Mouse (Mus musculus) midbrain, embryonic 13.5 days (tissue): ENCODE results near the gene Tppp3. TPM values are rescaled to one million over a fixed set of nuclear protein-coding genes. Genes with fewer than 3 reads are reported as not detected.

ENCODE experiments used
- ATAC-seq: fragments of 200-750 bp; cut with Nextera tagmentation; 2 replicates; pipeline ENCODE4 v1.8.0; 2017; ENCODE audit warnings: mild to moderate bottlenecking, moderate TSS enrichment, moderate library complexity
- H3K27ac ChIP-seq: fragments of 300-500 bp; sonication (generic); 2 replicates; pipeline ENCODE4 v1.5.1; 2015; ENCODE audit warnings: inconsistent platforms, mild to moderate bottlenecking, moderate library complexity
- H3K27me3 ChIP-seq: fragments of 300-500 bp; sonication (generic); 2 replicates; pipeline ENCODE4 v1.6.1; 2015; ENCODE audit warnings: mild to moderate bottlenecking, inconsistent platforms
- H3K36me3 ChIP-seq: fragments of 300-500 bp; sonication (generic); 2 replicates; pipeline ENCODE4 v1.6.1; 2015; ENCODE audit warnings: mild to moderate bottlenecking, inconsistent platforms
- H3K4me1 ChIP-seq: fragments of 300-500 bp; sonication (generic); replicated peaks from 2 replicates; pipeline ENCODE4 v1.6.1; 2015; ENCODE audit warnings: inconsistent platforms
- H3K4me2 ChIP-seq: fragments of 300-500 bp; sonication (generic); replicated peaks from 2 replicates; pipeline ENCODE4 v1.6.1; 2015; ENCODE audit warnings: moderate library complexity, mild to moderate bottlenecking, inconsistent platforms
- H3K4me3 ChIP-seq: fragments of 300-500 bp; sonication (generic); replicated peaks from 2 replicates; pipeline ENCODE4 v1.5.1; 2015; ENCODE audit warnings: mild to moderate bottlenecking, inconsistent platforms
- H3K9ac ChIP-seq: fragments of 300-500 bp; sonication (generic); replicated peaks from 2 replicates; pipeline ENCODE4 v1.6.1; 2015; ENCODE audit warnings: mild to moderate bottlenecking, inconsistent platforms
- H3K9me3 ChIP-seq: fragments of 300-500 bp; sonication (generic); 2 replicates; pipeline ENCODE4 v1.6.1; 2016; ENCODE audit warnings: mild to moderate bottlenecking, inconsistent platforms
- WGBS: fragments of 180-500 bp; shearing (Covaris S2); methylation state at CpG from one replicate; pipeline ENCODE4 v1.1.7; 2015; 5-methylcytosine and 5-hydroxymethylcytosine counted together
- polyA plus RNA-seq: library from polyadenylated mRNA; unstranded; fragments of >200 nt; fragmentation: Nextera tagmentation; extraction: Ambion mirVana; gene quantifications from 2 replicates; pipeline ENCODE4 v1.2.1, GENCODE M21; 2015

Gene Tppp3
- polyA plus RNA-seq, 1 experiment from 2014 or later, result 111 TPM

DNA sequence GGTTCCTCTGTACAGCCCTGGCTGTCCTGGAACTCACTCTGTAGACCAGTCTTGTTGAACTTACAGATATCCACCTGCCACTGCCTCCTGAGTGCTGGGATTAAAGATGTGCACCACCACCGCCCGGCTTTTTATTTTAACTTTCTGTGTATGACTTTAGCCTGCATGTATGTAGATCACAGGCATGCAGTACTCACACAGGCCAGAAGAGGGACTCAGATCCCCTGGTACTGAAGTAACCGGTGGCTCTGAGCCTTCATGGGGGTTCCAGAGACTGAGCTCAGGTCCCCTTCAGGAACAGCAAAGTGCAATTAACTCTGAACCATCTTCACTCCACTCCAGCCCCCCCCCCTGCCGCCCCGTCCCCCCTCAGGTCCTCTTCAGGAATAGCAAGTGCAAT, 32.5 kb downstream of the Tppp3 start:
- no peak overlapping the region for H3K9ac ChIP-seq
- H3K27ac ChIP-seq, result no peak overlapping the region
- no peak overlapping the region for H3K4me2 ChIP-seq
- WGBS, result 37% methylated on average over 5 of the region's 5 CpGs
- H3K27me3 ChIP-seq, result no peaks in the 10 kb centered on the region
- ATAC-seq, result no peak
- H3K4me1 ChIP-seq, result peaks cover 16% of the 10 kb centered on the region
- no peaks in the 10 kb centered on the region for H3K36me3 ChIP-seq
- H3K4me3 ChIP-seq, result no peak overlapping the region
- H3K9me3 ChIP-seq, result no peaks in the 10 kb centered on the region

DNA sequence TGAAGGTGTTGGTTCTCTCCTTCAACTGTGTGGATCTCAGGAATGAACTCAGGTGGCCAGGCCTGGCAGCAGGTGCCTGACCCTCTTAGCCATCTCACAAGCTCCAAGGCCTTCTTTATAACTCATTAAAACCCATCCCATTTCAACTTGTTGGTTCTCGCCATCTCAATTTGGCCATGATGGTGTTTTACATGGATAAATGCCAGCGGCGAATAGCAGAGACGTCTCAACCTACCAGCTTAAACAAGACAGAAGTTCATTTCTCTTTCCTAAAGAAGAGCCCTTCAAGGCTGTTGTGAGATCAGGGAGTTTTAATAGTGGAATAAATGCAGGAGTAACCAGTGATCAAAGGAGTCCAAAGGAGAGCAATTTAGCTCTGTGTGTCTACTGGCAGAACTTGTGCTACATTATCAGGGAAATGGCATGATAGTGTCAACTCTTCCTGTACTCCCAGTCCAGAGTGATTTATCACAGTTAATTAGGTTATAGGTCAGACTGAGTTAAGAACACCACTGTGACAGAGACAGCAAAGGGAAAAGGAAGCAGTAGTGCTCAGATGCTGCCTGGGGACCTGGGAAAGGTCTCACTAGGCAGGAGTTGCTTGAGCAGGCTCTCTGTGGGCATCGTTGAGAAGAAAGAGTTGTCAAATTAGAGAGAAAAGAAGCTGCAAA, 34.1 kb downstream of the Tppp3 start:
- Histone ChIP-seq H3K9me3 (no peaks in the 10 kb centered on the region), H3K4me2 (no peak overlapping the region), H3K4me1 (peaks cover 31% of the 10 kb centered on the region), H3K36me3 (no peaks in the 10 kb centered on the region), H3K4me3 (no peak overlapping the region), H3K27ac (no peak overlapping the region), H3K27me3 (no peaks in the 10 kb centered on the region), H3K9ac (no peak overlapping the region)
- ATAC-seq, result no peak
- WGBS, result 86% methylated on average over 5 of the region's 5 CpGs

- H3K27ac ChIP-seq, result no peak overlapping the region
- 73% methylated on average over 5 of the region's 5 CpGs for WGBS
- H3K27me3 ChIP-seq, result no peaks in the 10 kb centered on the region
- no peak overlapping the region for H3K4me2 ChIP-seq
- H3K4me3 ChIP-seq, result no peak overlapping the region
- peaks cover 33% of the 10 kb centered on the region for H3K4me1 ChIP-seq
- H3K36me3 ChIP-seq, result no peaks in the 10 kb centered on the region
- ATAC-seq, result no peak
- no peaks in the 10 kb centered on the region for H3K9me3 ChIP-seq
- H3K9ac ChIP-seq, result no peak overlapping the region
These were observed 35.1 kb downstream of the Tppp3 start for GRCm38 (mm10) chr8:105436218-105436617.

GRCm38 (mm10) chr8:105434136-105434535, 37.2 kb downstream of the Tppp3 start:
- 74% methylated on average over 5 of the region's 5 CpGs for WGBS
- Histone ChIP-seq H3K4me3 (no peak overlapping the region), H3K4me2 (no peak overlapping the region), H3K27ac (no peak overlapping the region), H3K9ac (no peak overlapping the region), H3K36me3 (no peaks in the 10 kb centered on the region), H3K27me3 (no peaks in the 10 kb centered on the region), H3K9me3 (no peaks in the 10 kb centered on the region), H3K4me1 (peaks cover 26% of the 10 kb centered on the region)
- ATAC-seq, result no peak

- Histone ChIP-seq H3K27me3 (no peaks in the 10 kb centered on the region), H3K27ac (peak overlapping the region; percentile 61; the same call in 1 of the 2 replicates), H3K9me3 (no peaks in the 10 kb centered on the region), H3K4me1 (peaks cover 26% of the 10 kb centered on the region), H3K9ac (no peak overlapping the region), H3K4me3 (no peak overlapping the region), H3K36me3 (no peaks in the 10 kb centered on the region), H3K4me2 (no peak overlapping the region)
- ATAC-seq, result no peak
- WGBS, result 20% methylated on average over 5 of the region's 5 CpGs
These were observed 37.8 kb downstream of the Tppp3 start for GRCm38 (mm10) chr8:105433511-105433910.

- Histone ChIP-seq H3K36me3 (no peaks in the 10 kb centered on the region), H3K27ac (peak overlapping the region; percentile 61), H3K9ac (no peak overlapping the region), H3K9me3 (no peaks in the 10 kb centered on the region), H3K4me1 (peaks cover 26% of the 10 kb centered on the region), H3K27me3 (no peaks in the 10 kb centered on the region), H3K4me2 (no peak overlapping the region), H3K4me3 (no peak overlapping the region)
- ATAC-seq, result 0 out of 2 replicates have a peak, but pooled peaks have one; percentile 55
- 27% methylated on average over 6 of the region's 6 CpGs for WGBS
These were observed 38.3 kb downstream of the Tppp3 start for GRCm38 (mm10) chr8:105433021-105433420.

- ATAC-seq, result 0 out of 2 replicates have a peak, but pooled peaks have one; percentile 17
- no peak overlapping the region for H3K4me3 ChIP-seq
- no peaks in the 10 kb centered on the region for H3K27me3 ChIP-seq
- peaks cover 24% of the 10 kb centered on the region for H3K4me1 ChIP-seq
- H3K4me2 ChIP-seq, result no peak overlapping the region
- H3K9ac ChIP-seq, result no peak overlapping the region
- no peaks in the 10 kb centered on the region for H3K9me3 ChIP-seq
- 37% methylated on average over 7 of the region's 7 CpGs for WGBS
- H3K36me3 ChIP-seq, result no peaks in the 10 kb centered on the region
- no peak overlapping the region for H3K27ac ChIP-seq
These were observed 39.4 kb downstream of the Tppp3 start for GRCm38 (mm10) chr8:105431743-105432515.

DNA sequence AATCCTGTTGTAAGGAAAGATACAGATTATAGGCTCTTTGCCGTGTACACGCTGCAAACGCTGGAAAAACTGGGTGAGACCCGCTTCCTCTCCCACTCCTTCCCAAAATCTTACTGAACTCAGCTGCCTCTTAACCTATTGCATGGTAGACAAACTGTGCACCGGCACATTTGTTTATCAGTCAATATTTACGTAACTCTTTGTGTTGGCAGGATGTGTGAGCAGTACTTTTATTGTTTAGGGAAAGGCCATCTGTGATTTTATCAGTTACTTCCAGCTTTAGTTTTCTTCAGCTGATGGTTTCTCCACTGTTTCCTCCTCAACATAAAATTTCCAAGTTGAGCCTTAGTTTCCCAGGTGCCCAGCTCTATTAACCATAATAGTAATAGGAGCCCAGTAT, 44.4 kb downstream of the Tppp3 start:
- Histone ChIP-seq H3K27ac (no peak overlapping the region), H3K4me2 (no peak overlapping the region), H3K27me3 (no peaks in the 10 kb centered on the region), H3K9me3 (no peaks in the 10 kb centered on the region), H3K9ac (no peak overlapping the region), H3K4me3 (no peak overlapping the region), H3K4me1 (peaks cover 2% of the 10 kb centered on the region), H3K36me3 (no peaks in the 10 kb centered on the region)
- ATAC-seq, result no peak
- 84% methylated on average over 6 of the region's 6 CpGs for WGBS

- no peaks in the 10 kb centered on the region for H3K9me3 ChIP-seq
- H3K9ac ChIP-seq, result no peak overlapping the region
- 72% methylated on average over 1 of the region's 1 CpGs for WGBS
- no peak overlapping the region for H3K4me2 ChIP-seq
- H3K36me3 ChIP-seq, result no peaks in the 10 kb centered on the region
- no peak overlapping the region for H3K4me3 ChIP-seq
- ATAC-seq, result no peak
- no peak overlapping the region for H3K27ac ChIP-seq
- H3K4me1 ChIP-seq, result no peaks in the 10 kb centered on the region
- H3K27me3 ChIP-seq, result no peaks in the 10 kb centered on the region
These were observed 49.3 kb downstream of the Tppp3 start for GRCm38 (mm10) chr8:105422006-105422405.

DNA sequence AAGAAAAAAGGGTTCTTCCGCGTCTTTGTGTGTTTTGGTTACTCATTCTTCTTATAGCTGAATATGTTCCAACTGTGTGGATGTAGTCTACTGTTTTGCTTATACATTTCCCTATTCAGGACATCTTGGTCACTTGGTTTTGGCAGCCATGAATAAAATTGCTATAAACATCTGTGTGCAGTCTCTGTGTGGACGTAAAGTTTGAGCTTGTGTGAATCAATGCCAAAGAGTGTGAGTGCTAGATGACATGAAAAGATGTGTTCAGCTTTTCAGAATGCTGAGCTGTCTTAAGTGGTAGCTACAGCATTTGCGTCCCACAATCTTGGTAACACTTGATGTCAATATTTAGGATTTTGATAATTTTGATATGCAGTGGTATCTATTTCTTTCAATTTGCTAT, 51.5 kb downstream of the Tppp3 start:
- ATAC-seq, result no peak
- Histone ChIP-seq H3K4me3 (no peak overlapping the region), H3K4me2 (no peak overlapping the region), H3K4me1 (no peaks in the 10 kb centered on the region), H3K9me3 (no peaks in the 10 kb centered on the region), H3K36me3 (no peaks in the 10 kb centered on the region), H3K27me3 (no peaks in the 10 kb centered on the region; the same call in 1 of the 2 replicates), H3K27ac (no peak overlapping the region), H3K9ac (no peak overlapping the region)
- 93% methylated on average over 4 of the region's 4 CpGs for WGBS

DNA sequence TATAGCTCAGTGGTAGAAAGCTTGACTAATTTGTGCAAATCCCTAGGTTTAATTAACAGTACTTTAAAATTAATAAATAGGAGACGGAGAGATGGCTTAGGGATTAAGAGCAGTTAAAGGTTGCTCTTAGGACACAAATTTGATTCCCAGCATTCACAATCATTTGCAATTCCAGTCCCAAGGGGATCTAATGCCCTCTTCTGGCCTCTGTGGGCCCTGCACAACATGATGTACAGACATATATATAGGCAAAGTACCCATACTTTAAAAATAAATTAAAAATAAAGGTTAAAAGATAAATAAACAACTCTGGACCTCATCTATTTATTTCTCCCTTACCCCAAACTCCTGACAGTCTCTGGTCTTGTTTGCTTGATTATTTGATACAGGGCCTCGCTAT, 52.3 kb downstream of the Tppp3 start:
- Histone ChIP-seq H3K36me3 (no peaks in the 10 kb centered on the region), H3K4me3 (no peak overlapping the region), H3K4me2 (no peak overlapping the region), H3K4me1 (no peaks in the 10 kb centered on the region), H3K27ac (no peak overlapping the region), H3K9me3 (no peaks in the 10 kb centered on the region), H3K27me3 (peaks cover 6% of the 10 kb centered on the region), H3K9ac (no peak overlapping the region)
- 72% methylated on average over 2 of the region's 2 CpGs for WGBS
- ATAC-seq, result no peak
